Mouse (Mus musculus) stomach, postnatal 0 days (tissue): Measurements from ENCODE around the gene Rpl23a. TPM values are rescaled to one million over a fixed set of nuclear protein-coding genes. Genes with fewer than 3 reads are reported as not detected.

Source experiments
- ATAC-seq: fragments of 200-750 bp; cut with Nextera tagmentation; 2 replicates; pipeline ENCODE4 v1.8.0; 2017; ENCODE audit not compliant: low FRiP score, low TSS enrichment
- DNase-seq: peaks from one replicate; pipeline ENCODE4 v3.0.0-alpha.2; 2016; ENCODE audit warnings: low spot score
- H3K27ac ChIP-seq: fragments of 300-500 bp; sonication (generic); replicated peaks from 2 replicates; pipeline ENCODE4 v1.5.1; 2014; ENCODE audit warnings: mild to moderate bottlenecking, control low read depth
- H3K27me3 ChIP-seq: fragments of 300-500 bp; sonication (generic); 2 replicates; pipeline ENCODE4 v1.6.1; 2014; ENCODE audit warnings: low read length; ENCODE audit not compliant: control insufficient read depth, insufficient read depth
- H3K36me3 ChIP-seq: fragments of 300-500 bp; sonication (generic); 2 replicates; pipeline ENCODE4 v1.6.1; 2014; ENCODE audit warnings: low read length, mixed read lengths; ENCODE audit not compliant: control insufficient read depth, insufficient read depth
- H3K4me1 ChIP-seq: fragments of 300-500 bp; sonication (generic); replicated peaks from 2 replicates; pipeline ENCODE4 v1.6.1; 2014; ENCODE audit warnings: antibody characterized with exemption; ENCODE audit not compliant: control insufficient read depth, insufficient read depth
- H3K4me2 ChIP-seq: fragments of 300-500 bp; sonication (generic); replicated peaks from 2 replicates; pipeline ENCODE4 v1.6.1; 2014; ENCODE audit warnings: low read depth, mild to moderate bottlenecking, control low read depth, moderate library complexity
- H3K4me3 ChIP-seq: fragments of 300-500 bp; sonication (generic); 2 replicates; pipeline ENCODE4 v1.5.1; 2014; ENCODE audit warnings: low read depth, low read length, control low read depth
- H3K9ac ChIP-seq: fragments of 300-500 bp; sonication (generic); 2 replicates; pipeline ENCODE4 v1.6.1; 2014; ENCODE audit warnings: mild to moderate bottlenecking, low read length, control low read depth, mixed read lengths
- H3K9me3 ChIP-seq: fragments of 300-500 bp; sonication (generic); 2 replicates; pipeline ENCODE4 v1.6.1; 2016; ENCODE audit warnings: low read length; ENCODE audit not compliant: control insufficient read depth
- CTCF ChIP-seq: IDR thresholded peaks from 2 replicates; pipeline ENCODE4 v1.5.1; 2016; ENCODE audit warnings: antibody characterized with exemption, low read depth, mild to moderate bottlenecking, moderate library complexity
- EP300 ChIP-seq: optimal IDR thresholded peaks from 2 replicates; pipeline ENCODE3; 2016; ENCODE audit warnings: antibody characterized with exemption
- WGBS: fragments of 180-500 bp; shearing (Covaris S2); extraction: QIAGEN DNeasy Blood & Tissue Kit; methylation state at CpG from one replicate; pipeline ENCODE4 v1.1.7; 2014; 5-methylcytosine and 5-hydroxymethylcytosine counted together
- polyA plus RNA-seq: library from polyadenylated mRNA; unstranded; fragments of >200 nt; fragmentation: Nextera tagmentation; extraction: Ambion mirVana; gene quantifications from 2 replicates; pipeline ENCODE4 v1.2.1, GENCODE M21; 2015

The Rpl23a gene
- polyA plus RNA-seq, result 1,145 and 1,168 TPM in 2 replicates

DNA sequence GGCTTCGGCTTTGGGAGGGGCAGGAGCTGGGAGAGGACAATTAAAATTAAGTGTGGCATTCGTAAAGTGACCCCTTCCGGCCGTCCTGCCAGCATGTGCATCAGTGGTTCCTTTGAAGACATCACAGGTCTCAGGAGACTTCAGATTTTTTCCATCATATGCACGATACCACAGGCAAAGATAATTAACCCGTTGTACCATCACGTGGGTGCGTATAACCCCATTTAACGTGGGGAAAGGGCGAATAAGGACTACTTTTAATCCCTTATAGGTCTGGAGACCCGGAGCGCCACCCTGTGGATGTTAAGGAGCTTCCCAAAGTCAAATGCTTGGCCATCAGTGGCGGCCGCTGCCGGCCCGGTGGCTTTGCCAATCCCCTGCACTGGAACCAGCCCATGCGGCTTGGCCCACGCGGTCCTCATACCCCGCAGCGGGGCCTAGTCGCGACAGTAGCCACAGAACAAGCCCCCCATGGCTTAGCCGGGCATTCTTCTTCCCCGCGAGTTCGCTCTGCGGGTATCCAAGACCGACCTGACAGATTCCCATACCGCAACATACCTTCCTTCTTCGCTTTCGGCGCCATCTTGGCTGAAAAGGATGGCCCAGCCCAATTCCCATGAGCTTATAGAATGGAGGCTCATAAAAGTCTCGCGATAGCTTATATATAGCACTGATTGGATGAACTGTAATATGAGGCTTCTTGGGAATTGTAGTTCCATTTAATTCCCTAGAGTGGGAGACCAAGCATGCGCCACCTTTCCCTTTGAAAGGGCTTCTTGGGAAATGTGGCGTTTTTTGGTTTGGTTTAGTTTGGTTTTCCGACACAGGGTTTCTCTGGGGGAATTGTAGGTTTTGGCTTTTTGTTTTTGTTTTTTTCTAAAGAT lies at the start of gene Rpl23a:
Gene Rpl23a, minus strand, starts transcription at position 624 of the 884 bp plus-strand sequence.
- H3K9ac ChIP-seq, result peak within 1 kb of the TSS; percentile 91
- H3K4me3 ChIP-seq, result peak within 1 kb of the TSS; percentile 84
- no peaks in the 10 kb centered on the region for H3K4me1 ChIP-seq
- peak within 1 kb of the TSS; percentile 63 for H3K4me2 ChIP-seq
- peak; percentile 83 for DNase-seq
- peak within 1 kb of the TSS; percentile 92 for H3K27ac ChIP-seq
- ATAC-seq, result peak; percentile 90
- TF ChIP-seq CTCF (peak; percentile 61), EP300 (peak; percentile 97)
- H3K36me3 ChIP-seq, result peaks cover 3% of the 10 kb centered on the region; the same call in 1 of the 2 replicates
- WGBS, result under 1% methylated on average over 38 of the region's 38 CpGs
- no peaks in the 10 kb centered on the region for H3K27me3 ChIP-seq
- H3K9me3 ChIP-seq, result no peaks in the 10 kb centered on the region

DNA sequence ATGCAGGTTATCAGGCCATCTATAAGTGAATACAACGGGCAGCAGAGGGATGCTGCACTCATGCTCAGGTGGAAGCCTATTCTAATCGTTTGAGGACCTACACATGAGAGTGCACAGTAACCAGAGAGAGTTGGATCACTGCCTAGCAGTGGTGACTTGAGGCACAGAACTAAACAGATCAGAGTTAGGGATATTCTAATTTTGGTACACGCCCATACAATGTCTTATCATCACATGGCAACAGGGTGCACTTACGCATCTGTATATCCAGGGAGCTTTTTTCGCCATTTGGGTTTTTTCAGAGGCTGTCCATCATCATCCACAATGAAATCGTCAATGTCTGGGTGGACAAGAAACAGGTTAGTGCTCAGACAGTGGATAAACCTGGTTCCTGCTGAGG lies 48.1 kb upstream of the Rpl23a start:
- peaks cover 43% of the 10 kb centered on the region for H3K36me3 ChIP-seq
- TF ChIP-seq CTCF, result no peak
- TF ChIP-seq EP300, result no peak
- 89% methylated on average over 6 of the region's 6 CpGs for WGBS

DNA sequence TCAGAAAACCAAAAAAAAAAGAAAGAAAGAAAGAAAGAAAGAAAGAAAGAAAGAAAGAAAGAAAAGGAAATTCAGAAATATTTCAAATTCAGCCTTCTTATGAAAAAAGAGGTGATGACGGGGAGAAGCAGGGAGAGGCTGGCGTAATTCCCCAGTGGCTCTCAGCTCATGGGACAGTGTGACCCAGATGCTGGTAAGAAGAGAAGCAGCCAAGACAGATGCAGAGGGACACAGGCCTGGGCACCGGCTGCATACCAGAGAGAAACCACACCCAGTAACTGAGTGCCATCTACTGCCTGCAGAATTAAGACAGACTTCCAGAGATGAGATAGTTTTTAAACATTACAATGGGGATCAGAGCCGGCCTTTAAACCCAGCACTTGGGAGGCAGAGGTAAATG lies 40.2 kb upstream of the Rpl23a start:
- TF ChIP-seq CTCF, result no peak
- no peak for TF ChIP-seq EP300
- ATAC-seq (no peak), DNase-seq (no peak)
- Histone ChIP-seq H3K9ac (no peak overlapping the region), H3K4me1 (no peaks in the 10 kb centered on the region), H3K9me3 (no peaks in the 10 kb centered on the region), H3K36me3 (peaks cover 64% of the 10 kb centered on the region), H3K4me3 (no peak overlapping the region), H3K4me2 (no peak overlapping the region), H3K27ac (no peak overlapping the region), H3K27me3 (no peaks in the 10 kb centered on the region)
- WGBS, result 85% methylated on average over 4 of the region's 4 CpGs

More for the DNA sequence above, 48.1 kb upstream of the Rpl23a start:
- no peak overlapping the region for H3K4me2 ChIP-seq
- H3K4me3 ChIP-seq, result no peak overlapping the region
- no peaks in the 10 kb centered on the region for H3K27me3 ChIP-seq
- no peak overlapping the region for H3K9ac ChIP-seq
- no peaks in the 10 kb centered on the region for H3K4me1 ChIP-seq
- ATAC-seq, result no peak; the same call in 1 of the 2 replicates
- no peak overlapping the region for H3K27ac ChIP-seq
- DNase-seq, result no peak
- H3K9me3 ChIP-seq, result no peaks in the 10 kb centered on the region

GRCm38 (mm10) chr11:78215709-78216317 lies 32.4 kb upstream of the Rpl23a start:
- Histone ChIP-seq H3K27ac (no peak overlapping the region), H3K4me2 (no peak overlapping the region), H3K4me3 (no peak overlapping the region), H3K4me1 (no peaks in the 10 kb centered on the region), H3K36me3 (peaks cover 52% of the 10 kb centered on the region), H3K27me3 (no peaks in the 10 kb centered on the region), H3K9ac (no peak overlapping the region), H3K9me3 (no peaks in the 10 kb centered on the region)
- TF ChIP-seq CTCF (no peak), EP300 (no peak)
- DNase-seq, result no peak
- WGBS, result 90% methylated on average over 11 of the region's 11 CpGs
- ATAC-seq, result no peak

DNA sequence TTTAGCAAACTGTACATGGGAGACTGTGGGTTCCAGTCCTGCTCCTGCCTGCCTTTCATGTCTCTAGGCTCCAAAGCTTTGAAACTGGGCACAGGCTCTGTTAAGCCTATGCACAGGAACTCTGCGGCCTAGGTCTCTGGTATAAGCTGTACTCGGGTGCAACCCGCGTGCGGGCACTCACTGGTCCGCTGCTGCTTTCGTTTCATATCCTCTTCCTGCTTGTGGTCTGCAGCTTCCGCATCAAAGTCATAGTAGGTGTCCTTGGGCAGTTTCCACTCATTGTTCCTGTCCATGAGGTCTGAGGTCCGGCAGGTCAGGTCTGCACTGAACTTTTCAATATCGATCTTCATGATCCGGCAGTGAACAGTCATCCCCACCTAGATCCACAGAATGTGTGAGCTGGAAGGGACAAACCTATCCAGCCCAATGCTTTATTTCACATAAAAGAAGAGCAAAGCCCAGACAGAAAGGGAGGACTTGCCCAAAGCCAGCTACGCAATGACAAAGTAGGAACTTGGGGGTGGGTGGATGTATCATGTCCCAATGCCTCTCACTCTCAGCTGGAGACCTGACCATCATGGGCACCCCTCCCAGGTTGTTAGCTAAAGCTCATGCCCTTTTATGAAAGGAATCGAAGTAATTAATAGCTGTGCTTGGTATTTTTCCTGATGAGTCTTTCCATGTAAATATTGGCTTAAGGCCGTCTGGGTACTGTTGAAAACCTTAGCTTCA lies 29.9 kb upstream of the Rpl23a start:
- no peaks in the 10 kb centered on the region for H3K9me3 ChIP-seq
- no peaks in the 10 kb centered on the region for H3K27me3 ChIP-seq
- H3K4me3 ChIP-seq, result no peak overlapping the region
- TF ChIP-seq EP300 (no peak), CTCF (no peak)
- no peak overlapping the region for H3K9ac ChIP-seq
- H3K4me1 ChIP-seq, result no peaks in the 10 kb centered on the region
- H3K4me2 ChIP-seq, result no peak overlapping the region
- 91% methylated on average over 14 of the region's 14 CpGs for WGBS
- no peak overlapping the region for H3K27ac ChIP-seq
- DNase-seq (no peak), ATAC-seq (no peak)
- peaks cover 50% of the 10 kb centered on the region for H3K36me3 ChIP-seq
